Mouse (Mus musculus) cerebellum, postnatal 36 days (tissue): ENCODE results near the gene Mettl1.
"Not testable (repeated sequence)": the region's sequence is repeated elsewhere in the genome, so short reads cannot be mapped to it uniquely, and the experiment has no call there.

Source experiments
- DNase-seq, 2 experiments: peaks; one replicate each; pipeline ENCODE4 v3.0.0; 2021 to 2022; ENCODE audit warnings: mixed read lengths in 2 of 2

Gene Mettl1

GRCm38 (mm10) chr10:127069281-127070189 is 28.3 kb downstream of the Mettl1 start:
- DNase-seq = no peak

GRCm38 (mm10) chr10:127070190-127071121 is 29.2 kb downstream of the Mettl1 start, which contains the start of gene Tspan31:
Gene Tspan31, minus strand, starts transcription at chr10:127070264.
- peak; percentile 88 to 90 for DNase-seq

- no peak for DNase-seq
These were observed 30.0 kb downstream of the Mettl1 start for GRCm38 (mm10) chr10:127071203-127071602.

GRCm38 (mm10) chr10:127072270-127072669 is 31.1 kb downstream of the Mettl1 start:
- DNase-seq = not testable (repeated sequence)

- DNase-seq = not testable (repeated sequence)
These were observed 31.8 kb downstream of the Mettl1 start for GRCm38 (mm10) chr10:127072969-127073368.

- DNase-seq = no peak
These were observed 32.8 kb downstream of the Mettl1 start for GRCm38 (mm10) chr10:127073981-127074380.

- no peak for DNase-seq
These were observed 33.9 kb downstream of the Mettl1 start, which contains the start of gene Agap2 for GRCm38 (mm10) chr10:127075080-127075479. Gene Agap2, plus strand, starts transcription at chr10:127075284.

GRCm38 (mm10) chr10:127075651-127076050 is 34.4 kb downstream of the Mettl1 start:
- no peak for DNase-seq

GRCm38 (mm10) chr10:127076082-127076481 is 34.9 kb downstream of the Mettl1 start:
- DNase-seq = no peak

- no peak for DNase-seq
These were observed 36.3 kb downstream of the Mettl1 start for GRCm38 (mm10) chr10:127077515-127077914.

- no peak for DNase-seq
These were observed 36.9 kb downstream of the Mettl1 start for GRCm38 (mm10) chr10:127078001-127078676.

GRCm38 (mm10) chr10:127078677-127079575 is 37.7 kb downstream of the Mettl1 start:
- peak; percentile 77 to 86 for DNase-seq

- peak; percentile 60 to 66 for DNase-seq
These were observed 38.6 kb downstream of the Mettl1 start for GRCm38 (mm10) chr10:127079665-127080391.

- peak; percentile 64 to 76 for DNase-seq
These were observed 39.9 kb downstream of the Mettl1 start for GRCm38 (mm10) chr10:127080901-127081780.

- no peak for DNase-seq
These were observed 40.9 kb downstream of the Mettl1 start for GRCm38 (mm10) chr10:127081996-127082620.

- no peak for DNase-seq
These were observed 42.2 kb downstream of the Mettl1 start for GRCm38 (mm10) chr10:127083292-127083914.

- DNase-seq = peak; percentile 39 to 52
These were observed 42.7 kb downstream of the Mettl1 start for GRCm38 (mm10) chr10:127083915-127084306.

GRCm38 (mm10) chr10:127085052-127085451 is 43.8 kb downstream of the Mettl1 start:
- DNase-seq = no peak

- no peak for DNase-seq
These were observed 44.4 kb downstream of the Mettl1 start for GRCm38 (mm10) chr10:127085633-127086032.
